Mouse (Mus musculus): Measurements from ENCODE around the gene Ndufb7. TPM values are rescaled to one million over a fixed set of nuclear protein-coding genes. Genes with fewer than 3 reads are reported as not detected.
"Not testable (repeated sequence)": the region's sequence is repeated elsewhere in the genome, so short reads cannot be mapped to it uniquely, and the experiment has no call there.

Gene Ndufb7
- polyA plus RNA-seq (2012; rRNA removed) = 241 and 263 TPM in 2 replicates

DNA sequence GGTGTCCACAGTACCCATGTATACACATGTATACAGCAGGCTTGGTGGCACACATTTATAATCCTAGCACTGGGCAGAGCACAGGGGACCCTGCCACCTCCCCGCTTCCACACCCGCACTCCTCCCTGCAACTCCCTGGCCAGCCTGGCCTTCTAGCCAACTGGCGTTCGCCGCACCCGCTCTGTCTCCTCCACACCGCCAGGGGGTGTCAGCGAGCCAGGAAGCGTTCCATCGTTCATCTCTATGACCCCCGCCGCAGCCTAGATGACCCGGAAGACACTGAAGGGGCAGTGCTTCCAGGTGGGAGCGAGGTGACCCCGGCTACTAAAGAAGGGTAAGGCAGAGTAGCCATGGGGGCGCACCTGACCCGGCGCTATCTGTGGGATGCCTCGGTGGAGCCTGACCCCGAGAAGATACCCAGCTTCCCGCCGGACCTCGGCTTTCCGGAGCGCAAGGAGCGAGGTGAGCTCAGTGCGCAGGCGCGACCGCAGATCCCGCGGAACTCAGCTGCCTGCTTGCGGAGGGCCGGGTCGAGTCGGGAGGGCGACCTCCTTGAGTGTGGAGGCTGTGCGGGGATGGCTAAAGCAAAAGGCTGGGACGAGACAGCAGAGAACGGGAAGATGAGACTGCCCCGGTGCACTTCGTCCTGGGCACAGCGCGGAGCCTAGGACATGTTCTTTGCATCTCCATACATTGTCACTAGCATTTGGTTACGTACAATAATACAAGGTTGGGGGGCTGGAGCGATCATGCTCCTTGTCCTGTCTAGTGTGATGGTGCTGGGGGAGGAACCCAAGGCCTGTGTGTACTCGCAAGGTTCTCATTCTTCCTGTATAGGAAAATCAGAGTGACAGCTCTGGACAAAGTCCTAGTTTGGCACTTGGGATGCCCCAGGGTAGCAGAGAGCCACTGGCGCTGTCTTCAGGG is at the start of gene Ndufb7:
Gene Ndufb7, plus strand, starts transcription at position 203 of the 927 bp plus-strand sequence.
- DNase-seq (ENCODE audit: low spot score) = peak; percentile 98

DNA sequence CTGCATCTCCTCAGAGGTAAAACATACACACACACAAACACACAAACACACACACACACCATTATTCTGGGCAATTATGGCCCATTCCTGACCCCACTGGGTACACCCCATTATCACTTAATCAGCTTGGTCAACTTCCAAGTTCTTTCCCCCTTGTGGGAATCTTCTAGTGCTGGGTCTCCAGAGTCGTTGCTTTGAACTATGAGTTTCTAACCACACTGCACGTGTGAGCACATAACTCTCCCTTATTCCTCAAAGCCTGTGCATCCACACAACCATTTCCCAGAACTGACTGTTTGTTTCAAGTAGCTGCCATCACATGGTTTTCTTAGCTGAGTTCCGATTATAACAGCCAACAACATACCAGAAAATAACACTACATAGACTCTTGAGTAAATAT is 46.0 kb upstream of the Ndufb7 start:
- DNase-seq (ENCODE audit: low spot score) = no peak

DNA sequence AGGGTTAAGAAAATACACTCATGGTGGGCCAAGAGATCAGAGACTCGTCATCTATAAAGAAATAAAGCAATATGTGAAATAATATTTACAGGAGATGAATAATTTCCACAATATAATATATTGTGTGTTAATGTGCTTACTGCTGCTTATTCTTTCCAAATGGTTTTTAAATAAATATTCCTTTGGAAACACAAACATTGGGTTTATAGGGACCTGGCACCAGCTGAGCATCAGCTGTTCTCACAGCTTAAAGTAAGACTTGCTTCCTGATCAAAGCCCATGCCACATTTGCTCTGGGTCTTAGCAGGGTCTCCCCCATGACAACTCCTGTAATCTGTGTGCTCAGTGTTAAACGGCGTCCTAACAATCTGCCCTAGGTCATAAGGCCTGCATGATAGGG is 45.6 kb upstream of the Ndufb7 start:
- DNase-seq (ENCODE audit: low spot score) = not testable (repeated sequence)

DNA sequence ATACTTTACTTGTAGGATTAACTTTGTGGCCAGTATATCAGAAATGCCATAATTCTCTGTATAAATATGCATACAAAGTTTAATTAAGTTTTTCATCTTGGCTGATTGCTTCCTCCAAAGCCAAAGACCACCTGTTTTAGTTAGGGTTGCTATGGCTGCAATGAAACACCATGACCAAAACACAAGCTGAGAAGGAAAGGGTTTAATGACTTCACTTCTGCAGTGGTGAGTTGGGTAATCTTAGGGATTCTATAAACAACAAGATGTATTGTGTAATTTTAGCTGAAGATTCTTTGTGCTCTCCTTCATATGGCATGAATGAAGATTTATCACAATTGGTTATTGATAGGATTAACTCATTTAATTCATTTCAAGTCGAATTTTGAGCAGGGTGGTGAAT is 45.2 kb upstream of the Ndufb7 start:
- no peak for DNase-seq (ENCODE audit: low spot score)

DNA sequence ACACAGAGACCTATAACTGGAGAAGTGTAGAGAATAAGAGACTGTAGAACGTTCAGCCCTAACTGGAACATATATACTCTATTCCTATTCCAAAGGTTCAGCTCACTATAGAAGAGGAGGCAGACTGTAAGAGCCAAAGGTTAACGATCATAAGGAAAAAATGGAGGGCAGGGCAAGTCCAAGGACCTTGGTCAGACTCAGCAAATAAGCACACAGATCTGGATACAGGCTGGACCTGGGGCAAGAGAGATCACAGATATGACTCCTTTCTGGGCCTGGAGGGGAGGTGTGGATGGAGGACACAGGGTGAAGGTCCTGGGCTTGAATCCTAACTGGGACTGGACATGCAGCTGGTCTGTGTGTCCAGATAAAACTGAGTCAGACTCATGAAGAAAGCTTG is 31.7 kb upstream of the Ndufb7 start:
- DNase-seq (ENCODE audit: low spot score) = no peak

DNA sequence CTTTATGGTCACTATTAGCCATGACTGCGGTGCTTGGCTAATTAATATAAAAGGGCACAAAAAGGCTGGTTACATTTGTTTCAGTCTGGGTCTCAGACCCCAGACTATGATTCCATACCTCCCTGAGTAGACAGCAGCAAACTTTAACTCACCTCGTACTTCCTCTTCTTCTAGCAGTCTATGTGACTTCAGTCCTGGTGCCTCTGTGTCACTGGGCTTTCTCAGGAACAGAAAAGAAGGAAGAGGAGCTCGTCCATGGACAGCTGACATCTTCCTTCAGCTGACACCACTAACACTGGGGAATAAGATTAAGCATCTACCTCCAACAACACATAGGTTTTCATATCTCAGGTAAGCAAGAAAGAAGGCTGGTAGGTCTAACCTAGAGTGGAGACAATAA is 30.7 kb upstream of the Ndufb7 start, which contains the start of gene Olfr370:
Gene Olfr370, plus strand, starts transcription at position 45 of the 400 bp plus-strand sequence.
- DNase-seq (ENCODE audit: low spot score) = no peak

DNA sequence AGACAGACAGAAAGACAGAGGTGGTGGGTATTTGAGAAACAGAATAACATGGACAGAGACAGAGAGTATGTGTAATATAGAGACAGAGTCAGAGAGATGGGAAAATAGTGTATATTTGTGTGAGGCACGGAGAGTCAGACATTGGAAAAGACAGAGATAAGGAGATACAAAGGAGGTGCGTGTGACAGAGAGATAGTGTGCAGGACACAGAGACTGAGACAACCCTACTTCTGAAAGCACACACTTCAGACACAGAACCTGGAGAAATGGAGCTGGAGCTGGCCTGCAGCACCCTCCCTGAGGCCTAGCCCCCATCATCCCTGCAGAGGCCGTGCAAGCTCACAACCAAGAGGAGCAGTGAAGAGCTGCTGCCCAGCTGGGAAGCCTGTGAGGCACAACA is 3.8 kb upstream of the Ndufb7 start:
- DNase-seq (ENCODE audit: low spot score) = no peak

DNA sequence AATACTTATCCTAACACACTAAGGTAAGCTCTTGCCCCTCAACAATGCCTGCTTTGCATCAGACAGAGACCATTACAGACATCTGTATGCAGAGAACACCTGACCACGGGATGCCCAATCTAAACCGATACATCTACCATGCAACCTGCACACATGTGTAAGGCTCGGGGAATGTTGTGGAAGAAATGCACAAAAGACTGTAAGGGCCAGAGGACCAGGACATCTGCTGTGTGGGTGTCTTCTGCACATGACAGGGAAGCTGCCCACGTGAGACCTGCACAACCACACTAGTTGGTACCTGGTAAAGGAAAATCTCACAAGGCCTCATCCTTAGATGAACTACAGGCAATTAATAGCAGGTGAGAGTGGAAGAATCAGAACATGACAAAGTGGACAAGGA is 3.2 kb upstream of the Ndufb7 start:
- no peak for DNase-seq (ENCODE audit: low spot score)

DNA sequence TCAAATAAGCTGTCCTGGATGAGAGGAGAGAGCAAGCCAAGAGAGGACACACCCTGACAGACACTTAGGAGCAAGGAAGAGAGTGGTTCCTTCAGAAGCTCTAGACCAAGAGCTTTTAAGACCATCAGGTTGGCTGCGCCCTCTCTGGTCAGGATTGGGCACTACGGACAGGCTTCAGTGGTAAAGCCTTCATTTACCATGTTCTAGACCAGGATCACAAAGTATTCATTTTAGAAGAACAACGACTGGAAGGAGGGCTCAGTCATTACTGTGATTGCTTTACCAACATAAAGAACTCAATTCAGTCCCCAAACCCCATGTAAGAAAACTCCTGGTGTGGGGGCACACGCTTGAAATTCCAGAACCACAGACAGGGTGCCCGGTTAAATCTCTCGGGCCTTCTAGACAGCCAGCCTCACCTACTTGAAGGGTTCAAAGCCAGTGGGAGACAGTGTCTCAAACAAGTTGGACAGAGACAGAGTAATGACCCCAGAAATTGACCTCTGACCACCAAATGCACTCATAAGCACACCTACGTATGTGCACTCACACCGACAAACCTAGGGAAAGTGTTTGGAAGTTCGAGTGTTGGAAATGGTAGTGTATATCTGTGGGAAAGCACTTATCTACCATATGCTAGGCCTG is 618 bp upstream of the Ndufb7 start:
- DNase-seq (ENCODE audit: low spot score) = no peak

DNA sequence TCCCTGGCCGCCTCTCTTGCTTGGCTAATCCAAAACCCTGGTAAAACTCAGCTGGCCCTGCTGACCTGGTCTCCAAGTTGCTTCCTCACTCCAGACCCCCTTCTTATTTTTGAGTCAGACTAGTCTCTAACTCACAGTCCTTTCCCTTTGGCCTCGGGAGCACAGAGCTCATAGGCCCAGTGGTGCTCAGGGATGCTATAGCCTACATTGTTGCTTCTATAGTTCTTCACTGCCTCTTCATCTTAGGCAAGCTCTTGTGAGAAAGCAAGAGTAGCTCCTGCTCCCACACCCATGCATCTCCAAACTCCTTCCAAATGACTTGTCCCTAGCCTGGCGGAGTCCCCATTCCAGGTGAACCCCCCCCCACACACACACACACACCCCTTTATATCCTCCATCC is 1.2 kb downstream of the Ndufb7 start:
- no peak for DNase-seq (ENCODE audit: low spot score)

DNA sequence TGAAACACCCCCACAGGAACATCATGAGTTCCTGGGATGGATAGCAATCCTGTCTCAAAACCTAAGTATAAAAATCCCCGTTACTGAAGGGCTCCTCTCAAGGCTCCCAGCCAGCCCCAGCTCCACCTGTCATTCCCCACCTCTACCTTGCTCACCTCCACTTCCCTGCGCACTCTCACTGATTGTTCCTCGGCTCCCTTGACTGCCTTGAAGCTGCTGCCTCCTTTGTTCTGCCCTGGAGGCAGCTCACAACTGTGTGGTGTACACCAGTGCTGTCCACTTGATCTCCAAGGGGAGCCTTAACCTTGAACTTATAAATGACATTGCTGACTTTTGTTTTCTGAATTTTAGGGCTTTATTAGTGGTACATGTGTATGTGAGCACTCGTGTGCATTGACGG is 1.7 kb downstream of the Ndufb7 start:
- DNase-seq (ENCODE audit: low spot score) = no peak

DNA sequence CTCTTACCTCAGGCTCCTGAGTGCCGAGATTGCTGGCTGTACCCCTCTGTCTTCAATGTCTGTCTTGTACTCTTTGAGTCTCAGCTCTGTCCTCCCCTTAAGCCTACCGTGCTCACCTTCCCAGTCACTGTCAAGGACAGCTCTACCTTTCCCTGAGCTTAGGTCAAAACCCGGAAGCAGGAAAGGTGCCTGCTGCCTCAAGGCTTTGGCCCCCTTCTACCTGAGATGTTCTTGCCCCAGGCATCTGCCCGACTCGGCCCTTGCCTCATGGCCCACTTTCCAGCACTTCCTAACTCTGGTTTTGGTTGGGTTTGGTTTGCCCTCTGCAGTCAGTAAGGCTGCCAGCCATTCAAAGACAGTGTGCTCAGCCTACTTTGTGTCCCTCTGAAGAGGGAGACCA is 2.3 kb downstream of the Ndufb7 start:
- DNase-seq (ENCODE audit: low spot score) = no peak

DNA sequence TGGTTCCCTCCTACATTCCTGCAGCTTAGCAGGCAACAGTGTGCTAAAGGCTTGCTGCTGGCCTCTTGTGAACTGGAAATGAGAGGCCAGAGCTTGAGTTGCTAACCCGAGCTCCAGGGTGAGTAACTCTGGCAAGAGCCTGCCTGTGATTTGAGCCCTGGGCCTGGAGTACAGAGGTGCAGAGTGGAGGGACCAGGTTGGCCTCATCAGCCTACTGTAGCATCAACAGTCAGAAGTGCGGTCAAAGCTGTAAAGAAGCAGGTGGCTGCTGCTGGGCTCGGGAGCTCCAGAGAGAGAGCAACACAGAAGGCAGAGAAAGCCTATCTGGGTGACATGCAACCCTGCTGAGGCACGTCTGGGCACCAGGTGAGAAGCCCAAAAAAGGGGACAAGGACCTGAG is 2.7 kb downstream of the Ndufb7 start:
- DNase-seq (ENCODE audit: low spot score) = no peak

DNA sequence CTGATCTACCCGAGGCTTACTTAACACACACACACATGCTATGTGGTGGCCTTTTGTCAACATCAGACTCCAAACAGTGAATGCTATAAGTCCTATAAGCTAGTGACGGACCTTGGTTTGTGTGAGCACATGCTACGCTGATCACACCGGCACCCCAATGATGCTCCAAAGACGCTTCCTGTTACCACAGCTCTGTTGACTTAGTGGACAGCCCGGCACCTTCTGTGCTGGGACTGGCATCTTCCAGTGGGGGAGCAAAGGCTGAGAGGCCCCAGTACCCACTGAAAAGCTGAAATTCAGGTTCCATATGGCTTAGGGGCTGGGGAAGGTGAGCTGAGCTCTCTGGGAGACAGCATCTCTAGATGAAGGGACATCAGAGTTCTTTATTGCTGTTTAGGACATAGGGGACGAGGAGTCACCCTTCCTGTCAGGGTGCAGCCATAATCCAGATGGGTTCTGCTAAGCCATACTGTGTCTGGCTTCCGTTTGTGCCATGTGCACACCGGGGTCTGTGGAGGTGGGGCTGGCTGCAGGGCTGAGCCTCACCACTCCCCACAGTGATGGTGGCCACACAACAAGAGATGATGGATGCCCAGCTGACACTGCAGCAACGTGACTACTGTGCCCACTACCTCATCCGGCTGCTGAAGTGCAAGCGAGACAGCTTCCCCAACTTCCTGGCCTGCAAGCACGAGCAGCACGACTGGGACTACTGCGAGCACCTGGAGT is 4.0 kb downstream of the Ndufb7 start:
- no peak for DNase-seq (ENCODE audit: low spot score)

DNA sequence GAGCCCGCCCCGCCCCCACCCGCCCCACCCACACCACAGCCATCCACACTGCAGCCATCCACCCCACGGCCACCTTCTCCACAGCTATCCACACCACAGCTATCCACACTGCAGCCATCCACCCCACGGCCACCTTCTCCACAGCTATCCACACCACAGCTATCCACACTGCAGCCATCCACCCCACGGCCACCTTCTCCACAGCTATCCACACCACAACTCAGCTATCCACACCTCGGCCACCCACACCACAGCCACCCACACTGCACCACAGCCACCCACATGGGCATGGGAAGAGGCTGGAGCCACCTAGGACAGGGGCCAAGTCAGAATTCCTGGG is 4.5 kb downstream of the Ndufb7 start:
- DNase-seq (ENCODE audit: low spot score) = not testable (repeated sequence)

DNA sequence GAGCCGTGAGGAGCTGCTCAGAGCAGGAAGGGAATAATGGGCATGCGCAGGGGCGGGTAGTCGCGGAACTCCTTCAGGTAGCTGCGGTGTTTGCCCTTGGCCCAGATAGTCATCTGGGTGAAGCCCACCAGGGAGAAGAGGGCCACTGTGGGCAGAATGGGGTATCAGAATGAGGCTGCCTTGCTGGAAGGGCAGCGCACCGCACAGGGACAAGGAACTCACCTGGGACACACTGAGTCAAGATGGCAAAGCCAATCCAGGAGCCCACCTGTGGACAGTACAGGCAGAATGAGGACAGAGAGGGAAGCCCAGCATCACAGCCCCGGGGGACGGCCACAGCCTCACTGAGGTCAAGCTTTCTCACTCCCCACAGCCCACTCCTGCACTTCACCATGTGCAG is 5.3 kb downstream of the Ndufb7 start:
- DNase-seq (ENCODE audit: low spot score) = no peak

DNA sequence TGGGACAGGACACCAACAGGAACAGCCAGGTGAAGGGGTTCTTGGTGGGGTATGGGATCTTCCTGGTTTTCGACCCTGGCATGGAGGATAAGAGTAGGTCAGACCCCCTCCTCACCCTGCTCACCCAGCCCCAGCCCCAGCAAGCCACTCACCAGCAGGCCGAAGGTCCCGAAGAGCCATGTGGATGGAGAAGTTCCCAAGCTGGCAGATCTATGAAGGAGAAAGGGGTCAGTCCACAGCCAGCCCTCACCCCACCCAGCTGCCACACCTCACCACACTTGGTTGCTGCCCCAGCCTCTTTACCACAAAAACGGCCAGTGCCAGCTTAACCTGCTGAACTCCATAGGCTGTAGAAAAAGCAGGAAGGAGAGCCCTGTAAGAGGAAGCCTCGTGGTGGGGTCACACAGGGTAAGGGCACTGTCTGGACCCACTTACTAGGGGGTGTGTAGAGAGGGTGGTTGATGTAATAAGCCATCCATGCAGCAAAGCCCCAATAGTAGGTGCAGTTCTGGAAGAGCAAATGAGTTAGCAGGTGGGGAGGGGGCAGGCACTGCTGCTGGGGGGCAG is 5.9 kb downstream of the Ndufb7 start:
- no peak for DNase-seq (ENCODE audit: low spot score)

DNA sequence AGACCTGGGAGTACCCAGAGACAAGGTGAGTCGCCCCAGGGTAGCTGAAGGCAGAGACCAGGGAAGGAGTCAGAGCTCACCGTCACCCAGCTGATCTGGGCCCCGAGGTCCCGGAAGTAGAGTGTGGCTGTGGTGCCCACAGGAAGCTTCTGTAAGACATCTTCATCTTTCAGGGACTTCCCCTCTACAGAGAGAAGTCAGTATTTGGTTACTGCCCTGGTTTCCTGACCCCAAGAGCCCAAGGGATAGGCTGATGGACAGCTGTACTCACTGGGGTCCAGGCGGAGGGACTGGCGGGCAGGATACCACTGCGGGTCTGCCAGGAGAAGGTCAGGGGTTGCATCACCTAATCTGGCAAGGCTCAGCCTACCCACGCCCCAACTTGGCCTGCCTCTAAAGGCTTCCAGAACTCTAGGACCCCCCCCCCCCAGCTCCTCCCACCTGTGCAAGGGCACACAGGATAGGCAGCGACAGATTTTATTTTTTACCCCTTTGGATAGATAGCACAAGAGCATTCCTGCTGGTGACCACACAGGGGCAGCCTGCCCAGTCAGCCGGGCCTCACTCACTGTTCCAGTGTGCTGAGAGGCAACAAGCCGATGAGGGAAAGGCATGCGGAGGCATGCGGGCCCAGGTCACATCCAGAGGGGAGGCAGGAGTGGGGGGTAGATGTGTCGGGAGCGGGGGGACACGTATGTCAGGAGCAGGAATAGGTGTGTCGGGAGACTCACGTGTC is 6.8 kb downstream of the Ndufb7 start:
- DNase-seq (ENCODE audit: low spot score) = no peak

DNA sequence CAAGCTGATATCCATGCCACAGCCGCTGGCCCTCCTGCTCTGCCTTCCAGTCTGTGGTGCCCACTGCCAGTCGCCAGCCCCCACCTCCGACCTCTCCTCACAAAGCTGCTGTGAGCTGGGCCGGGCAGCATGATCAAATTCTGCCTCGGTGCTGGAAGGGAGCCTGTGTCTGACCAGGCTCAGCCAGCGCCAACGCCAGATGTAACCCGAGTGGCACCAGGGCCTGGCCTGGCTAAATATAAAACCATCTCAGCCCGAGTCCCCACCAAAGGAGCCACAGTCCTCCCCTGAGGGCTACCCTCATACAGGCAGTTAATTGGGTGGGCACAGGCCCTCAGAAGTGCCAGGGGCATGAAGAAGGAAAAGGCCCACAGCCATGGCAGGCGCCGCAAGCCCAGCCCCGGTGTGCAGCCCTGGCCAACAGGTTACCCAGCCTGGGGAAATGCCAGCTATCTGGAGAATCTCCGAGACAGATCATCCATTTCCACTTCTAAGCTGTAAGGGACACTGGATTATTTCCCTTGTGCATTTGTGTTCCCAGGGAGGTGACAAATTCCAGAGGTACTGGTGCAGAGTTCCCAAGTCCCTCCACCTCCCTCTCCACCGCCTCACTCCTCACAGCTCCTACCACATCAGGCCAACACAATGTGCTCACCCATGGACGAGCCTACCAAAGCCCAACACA is 8.3 kb downstream of the Ndufb7 start:
- DNase-seq (ENCODE audit: low spot score) = no peak

DNA sequence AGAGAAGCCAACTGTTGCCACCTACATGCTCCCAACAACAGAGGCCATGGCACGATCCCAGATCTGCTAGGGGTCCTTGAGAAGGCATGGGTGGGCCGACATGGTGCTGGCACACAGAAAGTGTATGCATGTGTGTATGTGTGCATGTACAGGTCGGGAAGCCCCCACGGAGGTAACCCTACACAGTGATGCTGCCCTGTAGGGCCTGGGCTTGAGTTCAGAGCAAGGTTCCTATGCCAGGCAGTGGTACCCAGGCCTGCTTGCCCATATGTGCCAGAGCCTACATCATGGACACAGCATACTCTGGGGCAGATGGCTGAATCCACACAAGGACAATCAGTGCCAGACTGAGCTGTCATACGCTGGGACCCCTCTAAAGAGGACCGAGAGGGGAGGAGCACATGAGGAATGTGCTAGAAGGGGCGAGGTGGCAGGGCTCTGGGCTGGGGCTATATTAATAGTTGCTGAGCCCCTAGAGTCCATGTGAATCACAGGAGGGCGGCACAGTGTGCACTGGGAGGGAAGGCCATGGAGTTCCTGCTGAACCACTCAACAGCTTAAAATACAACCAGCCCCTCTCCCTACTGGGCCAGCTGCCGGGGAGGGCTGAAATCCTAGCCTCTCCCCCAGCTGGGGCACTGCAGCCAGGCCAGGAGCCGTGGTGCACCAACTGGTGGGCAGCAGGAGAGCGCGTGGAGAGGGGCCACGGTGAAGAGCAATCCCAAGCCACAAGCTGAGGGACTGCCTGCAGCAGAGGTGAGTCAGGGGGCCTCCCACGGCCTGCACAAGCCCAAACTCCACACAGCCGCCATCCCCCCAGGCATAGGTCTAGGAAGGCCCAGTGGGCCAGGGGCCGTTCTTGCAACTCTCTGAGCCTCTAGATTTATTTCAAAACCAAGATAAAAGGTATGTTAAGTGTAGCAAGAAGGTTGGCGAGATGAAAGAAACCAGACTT is 9.4 kb downstream of the Ndufb7 start:
- peak; percentile 19 for DNase-seq (ENCODE audit: low spot score)
